ENCODE assay signal across 14 mouse cellular contexts in genomic region chr16:13976358-13976896, GRCm38 (mm10). TPM values are rescaled to one million over a fixed set of nuclear protein-coding genes. Genes with fewer than 3 reads are reported as not detected.
"Had no signal": no experiment of that assay in that cellular context is flagged by ENCODE, and none has a peak within 500 bp of the region (broad histone marks: within the 10 kb centered on the region; RNA-seq: fewer than 3 reads in every experiment).

No protein-coding gene starts in this region.

RNA-seq across cellular contexts. Expression of gene 2900011O08Rik, which starts 10.0 kb away (rescaled TPM):
- total RNA-seq: heart, postnatal 10 days; heart, postnatal 14 days; heart, postnatal 25 days; heart, postnatal 36 days; hematopoietic stem cell, adult 5-6 weeks had no signal

RNA-seq across cellular contexts. Expression of gene Ifitm7, which starts 10.3 kb away (rescaled TPM):
- total RNA-seq: heart, postnatal 10 days; heart, postnatal 14 days; heart, postnatal 25 days; heart, postnatal 36 days; heart, postnatal 4 days had no signal
- polyA plus RNA-seq: heart, embryonic 14.5 days; heart, embryonic 15.5 days; heart, postnatal 0 days; intestine, embryonic 14.5 days; intestine, embryonic 15.5 days; intestine, embryonic 16.5 days; intestine, postnatal 0 days; large intestine, adult 2 months had no signal
